Mouse (Mus musculus) embryonic facial prominence, embryonic 10.5 days (tissue): ENCODE measurements at regions not wholly inside any gene's neighbourhood (a gene's known extent, or its start where the extent isn't known, plus 50 kb on each side); places are given as distances from the start of the nearest gene placed in this dataset.

ENCODE experiments used
- DNase-seq: peaks from one replicate; pipeline ENCODE4 v3.0.0-alpha.2; 2017; ENCODE audit warnings: low spot score
- H3K27ac ChIP-seq: fragments of 300-500 bp; sonication (generic); replicated peaks from 2 replicates; pipeline ENCODE4 v1.5.1; 2016; ENCODE audit warnings: mild to moderate bottlenecking
- H3K27me3 ChIP-seq: fragments of 300-500 bp; sonication (generic); replicated peaks from 2 replicates; pipeline ENCODE4 v1.6.1; 2016; ENCODE audit warnings: low read depth, mild to moderate bottlenecking; ENCODE audit not compliant: poor library complexity, severe bottlenecking
- H3K36me3 ChIP-seq: fragments of 300-500 bp; sonication (generic); replicated peaks from 2 replicates; pipeline ENCODE4 v1.6.1; 2016; ENCODE audit warnings: mild to moderate bottlenecking, moderate library complexity
- H3K4me1 ChIP-seq: fragments of 300-500 bp; sonication (generic); 2 replicates; pipeline ENCODE4 v1.6.1; 2016
- H3K4me3 ChIP-seq: fragments of 300-500 bp; sonication (generic); 2 replicates; pipeline ENCODE4 v1.5.1; 2016; ENCODE audit warnings: mild to moderate bottlenecking, moderate library complexity
- H3K9me3 ChIP-seq: fragments of 300-500 bp; sonication (generic); 2 replicates; pipeline ENCODE4 v1.6.1; 2016; ENCODE audit warnings: mild to moderate bottlenecking
- WGBS: fragments of 180-500 bp; shearing (Covaris S2); methylation state at CpG from one replicate; pipeline ENCODE4 v1.1.7; 2016; 5-methylcytosine and 5-hydroxymethylcytosine counted together

DNA sequence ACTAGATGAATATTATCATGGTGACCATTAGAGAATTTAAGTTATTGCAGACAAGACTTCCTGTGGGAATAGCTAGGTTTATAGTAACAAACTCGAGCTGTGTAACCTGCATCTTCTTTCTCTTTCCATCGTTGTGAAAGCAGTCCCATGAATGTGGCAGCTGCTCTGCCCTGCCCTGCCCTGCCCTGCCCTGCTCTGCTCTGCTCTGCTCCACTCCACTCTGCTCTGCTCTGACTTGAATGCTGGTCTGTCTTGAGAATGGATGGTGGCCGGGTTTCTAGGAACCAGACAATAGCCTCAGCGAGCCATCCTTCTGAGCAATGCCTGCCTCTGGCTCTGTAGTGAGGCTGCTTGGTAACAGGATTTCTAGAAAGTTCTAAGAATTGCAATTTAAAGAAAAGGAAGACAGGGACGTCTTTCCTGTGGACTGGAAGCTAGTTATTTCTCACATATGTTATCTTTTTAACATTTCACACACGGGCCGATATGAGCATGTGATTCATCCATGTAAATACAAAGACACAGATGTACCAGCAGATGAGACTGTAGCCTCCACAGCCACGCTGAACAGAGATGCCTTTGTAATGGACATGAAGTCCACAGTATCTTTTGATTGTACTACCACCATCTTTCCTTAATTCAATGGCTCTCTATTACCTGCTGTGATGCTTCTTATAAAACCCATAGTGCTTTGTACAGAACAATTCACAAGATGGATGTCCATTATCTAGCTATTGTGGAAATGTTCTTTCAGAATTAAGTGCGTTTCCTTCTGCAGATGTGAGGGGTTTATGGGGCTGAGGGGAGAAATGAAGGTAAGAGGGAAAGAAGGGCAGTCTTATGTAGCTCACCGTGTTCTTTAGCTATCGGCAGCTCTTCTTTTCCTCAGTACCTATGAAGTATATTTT, 295.4 kb downstream of the Arl4a start:
- DNase-seq = peak; percentile 19
- H3K27me3 ChIP-seq = no peaks in the 10 kb centered on the region
- WGBS = 60% methylated on average over 11 of the region's 11 CpGs
- peaks cover 7% of the 10 kb centered on the region for H3K4me1 ChIP-seq
- H3K4me3 ChIP-seq = no peak overlapping the region
- no peak overlapping the region; the same call in 1 of the 2 replicates for H3K27ac ChIP-seq
- H3K9me3 ChIP-seq = no peaks in the 10 kb centered on the region
- no peaks in the 10 kb centered on the region for H3K36me3 ChIP-seq

DNA sequence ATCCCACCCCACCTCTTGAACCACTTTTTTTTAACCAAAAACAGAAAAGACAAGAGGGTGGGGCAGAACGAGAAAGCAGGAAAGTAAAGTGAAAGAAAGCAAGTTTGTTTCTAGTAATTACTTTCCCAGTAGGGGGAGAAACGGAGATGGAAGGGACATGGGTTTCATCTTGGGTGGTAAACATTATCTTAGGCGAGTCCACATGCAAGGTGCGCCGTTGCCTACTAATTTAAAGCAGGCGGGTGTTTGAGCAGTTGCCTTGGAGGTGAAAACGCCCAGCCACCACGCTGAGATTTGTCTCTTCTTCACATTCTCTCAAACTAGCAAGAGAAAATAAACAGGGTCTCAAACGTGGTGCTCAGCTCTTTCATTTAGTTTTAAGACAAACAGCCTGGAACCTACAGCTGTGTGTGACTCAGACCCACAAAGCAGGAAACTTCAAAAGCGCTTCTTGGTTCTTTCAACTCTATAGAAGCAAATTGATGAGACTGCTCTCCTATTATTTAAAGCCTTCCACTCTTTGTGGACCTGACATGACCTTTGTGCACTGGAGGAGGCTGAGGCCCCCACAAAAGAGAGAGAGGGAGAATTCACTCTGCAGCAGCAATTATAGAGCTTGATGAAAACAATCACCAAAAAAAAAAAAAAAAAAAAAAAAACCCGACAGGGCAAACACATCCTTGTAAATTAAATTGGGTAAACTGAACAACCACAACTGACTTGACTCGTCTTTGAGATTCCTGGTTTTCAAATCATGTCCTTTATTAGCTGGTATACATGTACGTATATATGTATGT, 296.6 kb downstream of the Arl4a start:
- 14% methylated on average over 13 of the region's 13 CpGs for WGBS
- no peaks in the 10 kb centered on the region for H3K9me3 ChIP-seq
- H3K36me3 ChIP-seq = no peaks in the 10 kb centered on the region
- no peak overlapping the region for H3K27ac ChIP-seq
- H3K4me3 ChIP-seq = no peak overlapping the region
- H3K4me1 ChIP-seq = peaks cover 7% of the 10 kb centered on the region
- DNase-seq = peak; percentile 28
- no peaks in the 10 kb centered on the region for H3K27me3 ChIP-seq

DNA sequence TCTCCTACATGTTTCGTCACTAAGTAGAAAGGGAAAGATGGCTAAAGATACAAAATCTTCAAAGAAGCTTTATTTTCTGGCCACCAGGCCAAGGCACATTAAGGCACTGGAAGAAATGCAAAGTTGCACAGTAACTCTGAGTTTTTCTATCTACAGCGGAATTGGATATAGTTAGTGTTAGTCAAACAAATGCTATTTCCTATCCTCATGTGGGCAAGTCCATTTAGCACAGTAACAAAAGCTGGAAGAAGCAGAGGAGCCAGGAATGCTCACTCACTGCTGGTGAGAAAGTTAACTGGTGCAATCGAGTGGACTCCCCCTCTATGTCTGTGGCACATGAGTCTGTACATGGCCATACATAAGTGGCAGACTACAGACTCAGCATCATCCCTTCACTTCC, 300.9 kb downstream of the Arl4a start:
- WGBS = 87% methylated on average over 3 of the region's 3 CpGs
- H3K36me3 ChIP-seq = no peaks in the 10 kb centered on the region
- no peak overlapping the region for H3K27ac ChIP-seq
- H3K9me3 ChIP-seq = no peaks in the 10 kb centered on the region
- no peak for DNase-seq
- H3K4me1 ChIP-seq = peaks cover 7% of the 10 kb centered on the region
- H3K4me3 ChIP-seq = no peak overlapping the region
- no peaks in the 10 kb centered on the region for H3K27me3 ChIP-seq

DNA sequence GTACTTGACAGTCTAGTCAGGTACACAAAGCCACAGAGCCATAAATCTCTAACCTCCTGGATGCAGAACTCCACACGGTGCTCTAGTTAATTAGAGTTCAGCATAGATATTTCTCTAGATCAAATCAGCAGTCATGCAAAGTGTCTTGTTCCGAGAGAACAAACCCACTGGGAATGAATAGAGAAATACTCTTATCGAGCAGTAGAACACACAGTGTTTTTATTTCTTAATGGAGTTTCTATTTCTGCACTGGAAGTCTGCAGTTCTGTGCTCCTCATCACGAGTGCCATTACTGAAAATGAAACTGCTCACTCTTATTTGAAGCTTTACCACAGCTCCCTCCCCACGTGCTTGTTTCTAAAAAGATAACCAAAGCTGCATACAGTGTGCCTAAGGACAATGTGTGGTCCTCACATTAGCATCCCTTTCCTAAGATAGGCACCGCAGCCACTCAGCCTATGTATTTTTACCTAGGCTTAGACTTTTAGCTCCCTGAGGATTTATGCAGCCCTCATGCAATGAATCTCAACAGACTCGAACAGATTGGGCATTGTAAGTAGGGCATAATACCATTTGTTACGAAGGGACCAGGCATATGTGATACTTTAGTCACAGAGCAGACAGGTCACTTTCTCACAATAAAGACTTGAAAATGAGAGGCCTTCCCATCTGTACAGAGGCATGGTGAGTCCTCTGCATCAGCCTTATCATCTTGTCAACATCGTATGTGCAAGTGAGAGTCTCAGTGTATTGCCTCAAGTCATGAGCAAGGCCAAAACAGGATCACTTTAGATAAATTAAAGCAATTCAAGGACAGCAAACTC, 301.5 kb downstream of the Arl4a start:
- Histone ChIP-seq H3K27me3 (no peaks in the 10 kb centered on the region), H3K4me3 (no peak overlapping the region), H3K4me1 (peaks cover 5% of the 10 kb centered on the region), H3K27ac (no peak overlapping the region), H3K9me3 (no peaks in the 10 kb centered on the region), H3K36me3 (no peaks in the 10 kb centered on the region)
- WGBS = 75% methylated on average over 9 of the region's 9 CpGs
- DNase-seq = no peak

DNA sequence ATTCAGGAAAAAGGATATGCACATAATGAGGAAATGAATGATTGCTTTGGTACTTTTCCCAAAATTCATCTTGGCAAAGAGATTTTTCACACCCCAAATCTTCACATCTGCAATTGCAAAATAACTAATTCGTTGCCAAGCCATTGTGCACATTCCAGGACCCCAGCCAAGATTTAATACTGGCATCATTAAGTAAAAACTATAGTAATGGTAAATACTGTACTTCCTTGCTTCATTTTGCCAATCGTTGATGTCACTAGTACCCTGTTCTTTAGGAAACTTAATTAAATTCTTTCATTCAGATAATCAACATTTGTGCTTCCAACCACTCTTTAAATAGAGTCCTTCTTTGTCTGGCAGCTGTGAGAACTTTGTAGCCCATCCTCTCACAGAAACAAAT, 303.6 kb downstream of the Arl4a start:
- H3K27me3 ChIP-seq = no peaks in the 10 kb centered on the region
- H3K4me3 ChIP-seq = no peak overlapping the region
- no peaks in the 10 kb centered on the region for H3K4me1 ChIP-seq
- no peaks in the 10 kb centered on the region for H3K9me3 ChIP-seq
- DNase-seq = no peak
- 80% methylated on average over 2 of the region's 2 CpGs for WGBS
- no peak overlapping the region for H3K27ac ChIP-seq
- H3K36me3 ChIP-seq = no peaks in the 10 kb centered on the region

DNA sequence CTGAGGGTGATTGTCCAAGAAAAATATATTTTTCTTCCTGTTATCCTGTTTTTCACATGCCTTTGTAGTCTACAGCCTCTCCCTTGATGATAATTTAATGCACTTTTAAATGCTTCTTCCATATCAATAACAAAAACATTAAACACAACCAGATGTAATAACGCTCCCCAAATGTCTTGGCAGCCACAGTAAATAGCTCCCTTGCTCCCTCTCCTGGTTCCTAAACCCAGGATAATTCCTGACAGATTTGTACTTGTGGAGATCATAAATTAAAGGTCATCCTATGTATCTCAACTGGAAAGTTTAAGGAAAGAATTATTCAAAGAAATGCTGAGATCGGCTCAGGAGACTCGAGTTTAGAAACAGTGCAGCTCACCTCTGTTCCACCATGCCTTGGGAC, 306.6 kb downstream of the Arl4a start:
- 77% methylated on average over 3 of the region's 3 CpGs for WGBS
- Histone ChIP-seq H3K9me3 (no peaks in the 10 kb centered on the region), H3K4me3 (no peak overlapping the region), H3K27ac (no peak overlapping the region), H3K27me3 (no peaks in the 10 kb centered on the region), H3K4me1 (no peaks in the 10 kb centered on the region), H3K36me3 (no peaks in the 10 kb centered on the region)
- DNase-seq = no peak

DNA sequence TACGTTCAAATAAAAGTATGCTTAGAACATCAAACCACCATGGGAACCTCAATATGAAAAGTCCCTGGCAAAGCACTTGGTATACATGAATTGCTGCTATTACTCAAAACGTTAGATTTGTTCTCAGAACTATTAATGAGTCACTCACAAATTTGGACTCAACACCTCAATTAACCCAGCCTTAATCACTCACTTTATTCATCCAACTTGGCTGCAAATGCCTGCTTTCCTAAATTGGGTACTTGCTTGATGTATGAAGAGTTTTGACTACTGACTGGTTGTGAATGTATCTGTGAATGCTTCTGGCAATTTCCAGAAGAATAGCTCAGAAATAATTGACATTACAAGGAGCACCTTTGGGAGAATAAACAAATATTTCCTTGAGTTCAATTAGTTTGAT, 308.6 kb downstream of the Arl4a start:
- Histone ChIP-seq H3K27me3 (no peaks in the 10 kb centered on the region), H3K36me3 (no peaks in the 10 kb centered on the region), H3K27ac (no peak overlapping the region), H3K9me3 (no peaks in the 10 kb centered on the region), H3K4me3 (no peak overlapping the region), H3K4me1 (no peaks in the 10 kb centered on the region)
- DNase-seq = no peak
- WGBS = 76% methylated on average over 2 of the region's 2 CpGs

DNA sequence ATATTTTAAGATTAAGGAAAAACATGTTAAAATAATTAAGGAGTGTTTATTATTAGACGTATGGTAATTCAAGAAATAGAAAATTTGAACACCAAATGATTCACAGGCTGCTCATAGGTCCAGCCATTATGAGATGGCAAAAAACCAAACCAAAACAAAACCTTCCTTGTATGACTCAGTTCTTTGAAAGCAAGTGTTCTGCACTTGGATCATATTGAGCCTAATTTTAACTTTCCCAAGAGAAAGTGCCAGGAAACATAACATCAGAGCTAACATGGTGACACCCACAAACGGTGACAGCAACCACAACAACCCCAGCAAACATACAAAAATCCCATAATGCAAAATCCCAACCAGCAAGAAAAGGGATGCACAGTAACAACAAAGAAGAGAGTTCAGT, 313.7 kb downstream of the Arl4a start:
- Histone ChIP-seq H3K36me3 (no peaks in the 10 kb centered on the region), H3K4me3 (no peak overlapping the region), H3K27ac (no peak overlapping the region), H3K27me3 (no peaks in the 10 kb centered on the region), H3K9me3 (no peaks in the 10 kb centered on the region), H3K4me1 (no peaks in the 10 kb centered on the region)
- 94% methylated on average over 2 of the region's 2 CpGs for WGBS
- no peak for DNase-seq

DNA sequence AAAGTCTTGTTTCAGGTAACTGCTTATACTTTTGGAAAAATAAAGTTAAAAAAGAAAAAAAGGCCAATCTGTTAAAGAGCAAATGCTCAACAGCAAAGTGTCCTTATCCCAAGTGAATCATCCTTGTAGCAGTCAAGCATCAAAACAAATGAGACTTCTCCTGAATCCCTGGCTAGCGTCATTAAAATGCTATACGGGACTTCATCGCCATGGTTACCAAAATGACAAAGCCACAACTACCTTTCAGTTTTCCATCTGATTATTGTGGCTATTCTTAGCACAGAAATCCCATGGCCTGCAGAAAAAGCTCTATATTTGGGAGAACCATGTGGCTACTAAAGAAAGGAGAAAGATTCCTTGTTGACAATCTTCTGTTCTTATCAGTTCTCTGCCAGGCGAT, 322.7 kb downstream of the Arl4a start:
- Histone ChIP-seq H3K27ac (no peak overlapping the region), H3K36me3 (no peaks in the 10 kb centered on the region), H3K27me3 (no peaks in the 10 kb centered on the region), H3K9me3 (no peaks in the 10 kb centered on the region), H3K4me1 (no peaks in the 10 kb centered on the region), H3K4me3 (no peak overlapping the region)
- no peak for DNase-seq
- 62% methylated on average over 4 of the region's 4 CpGs for WGBS

DNA sequence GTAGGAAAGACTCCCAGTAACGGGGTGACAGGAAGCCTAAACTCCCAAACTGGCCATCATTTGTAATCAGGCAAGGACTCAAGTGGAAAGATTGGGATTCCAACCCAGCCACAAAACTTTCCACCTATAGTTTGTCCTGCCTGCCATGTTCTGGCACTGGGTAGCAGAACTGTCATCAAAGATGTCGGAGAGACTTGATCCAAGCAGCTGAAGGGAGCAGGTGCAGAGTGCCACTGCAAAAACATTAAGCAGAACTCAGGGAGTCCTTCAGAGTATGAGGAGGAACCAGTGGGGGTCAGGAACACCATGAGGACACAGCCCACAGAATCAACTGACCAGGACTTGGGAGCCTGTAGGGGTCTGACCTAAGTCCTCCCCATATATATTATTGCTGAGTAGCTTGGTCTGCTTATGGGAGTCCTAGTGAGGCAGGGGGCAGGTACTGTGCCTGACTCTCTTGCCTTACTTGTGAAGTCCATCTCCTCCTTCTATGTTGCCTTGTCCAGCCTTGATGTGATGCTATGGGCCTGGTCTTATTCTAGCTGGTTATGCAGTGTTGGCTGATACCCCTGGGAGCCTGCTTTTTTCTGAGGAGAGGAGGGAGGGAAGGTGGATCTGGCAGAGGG, 323.5 kb downstream of the Arl4a start:
- H3K27ac ChIP-seq = no peak overlapping the region
- H3K9me3 ChIP-seq = no peaks in the 10 kb centered on the region
- H3K36me3 ChIP-seq = no peaks in the 10 kb centered on the region
- no peaks in the 10 kb centered on the region for H3K4me1 ChIP-seq
- WGBS = 87% methylated on average over 2 of the region's 2 CpGs
- H3K27me3 ChIP-seq = no peaks in the 10 kb centered on the region
- no peak overlapping the region for H3K4me3 ChIP-seq
- DNase-seq = no peak

DNA sequence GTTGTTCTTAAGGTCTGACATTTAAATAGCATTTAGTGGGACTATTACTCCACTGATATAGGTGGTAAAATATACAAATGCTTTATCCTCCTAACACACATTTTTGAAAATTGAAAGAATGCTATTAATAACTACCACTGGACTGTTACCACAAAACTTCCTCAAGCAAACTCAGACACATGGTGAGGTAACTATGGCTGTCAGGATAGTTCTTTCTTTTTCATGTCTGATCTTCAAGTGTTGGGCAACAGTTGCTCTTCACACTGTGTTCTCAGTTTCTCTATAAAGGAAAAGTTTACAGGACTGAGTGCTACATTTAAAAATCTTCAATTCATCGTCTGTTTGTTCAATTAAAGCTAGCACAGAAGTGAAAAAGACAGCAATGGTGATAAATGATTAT, 326.0 kb downstream of the Arl4a start:
- no peaks in the 10 kb centered on the region for H3K4me1 ChIP-seq
- no peak for DNase-seq
- 75% methylated on average over 1 of the region's 1 CpGs for WGBS
- no peak overlapping the region for H3K4me3 ChIP-seq
- H3K36me3 ChIP-seq = no peaks in the 10 kb centered on the region
- no peaks in the 10 kb centered on the region for H3K9me3 ChIP-seq
- no peak overlapping the region for H3K27ac ChIP-seq
- H3K27me3 ChIP-seq = no peaks in the 10 kb centered on the region

DNA sequence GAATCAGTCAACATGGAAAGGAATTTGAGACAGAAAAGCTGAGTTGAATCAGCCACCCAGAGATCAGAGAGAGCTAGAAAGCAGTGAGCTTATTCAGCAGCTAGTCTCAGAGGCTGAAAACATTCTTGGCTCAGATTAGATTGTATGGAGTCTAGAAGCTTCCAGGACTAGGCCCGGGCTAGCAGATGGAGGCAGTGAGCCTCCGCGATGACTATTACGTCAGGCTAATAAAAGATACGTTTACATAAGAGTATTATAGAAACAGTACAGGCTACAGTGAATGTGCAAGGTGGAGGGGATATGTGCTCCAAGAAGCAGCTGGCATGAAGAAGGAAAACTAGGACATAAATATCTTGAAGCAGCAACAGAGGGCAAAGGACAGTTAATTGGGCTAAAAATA, 328.0 kb downstream of the Arl4a start:
- H3K27me3 ChIP-seq = no peaks in the 10 kb centered on the region
- H3K27ac ChIP-seq = no peak overlapping the region
- H3K4me3 ChIP-seq = no peak overlapping the region
- WGBS = 93% methylated on average over 5 of the region's 5 CpGs
- H3K36me3 ChIP-seq = no peaks in the 10 kb centered on the region
- no peaks in the 10 kb centered on the region for H3K4me1 ChIP-seq
- H3K9me3 ChIP-seq = no peaks in the 10 kb centered on the region
- DNase-seq = no peak
